Mouse (Mus musculus) urinary bladder, adult 2 months (tissue): ENCODE measurements around the gene E4f1. TPM values are rescaled to one million over a fixed set of nuclear protein-coding genes. Genes with fewer than 3 reads are reported as not detected.

Experiments used
- DNase-seq: peaks from one replicate; pipeline ENCODE4 v3.0.0; 2022; ENCODE audit warnings: low spot score
- polyA plus RNA-seq: library from polyadenylated mRNA; depleted of rRNA; stranded (reverse); fragments of >200 nt; gene quantifications from 2 replicates; pipeline ENCODE4 v1.2.3, GENCODE M21; 2012; rRNA removed

E4f1 gene
- 55.8 and 61.5 TPM in 2 replicates for polyA plus RNA-seq

- peak; percentile 99 for DNase-seq
Observed at GRCm38 (mm10) chr17:24469910-24470602, at the start of gene E4f1, which contains the start of gene Pgp. Gene E4f1 (minus strand): TSS chr17:24470313. Gene Pgp (plus strand): TSS chr17:24470392.

GRCm38 (mm10) chr17:24514270-24515257, 44.5 kb upstream of the E4f1 start:
- DNase-seq = no peak

- DNase-seq = no peak
Observed at GRCm38 (mm10) chr17:24513609-24514008, 43.5 kb upstream of the E4f1 start.

- no peak for DNase-seq
Observed at GRCm38 (mm10) chr17:24507806-24508460, 37.8 kb upstream of the E4f1 start.

GRCm38 (mm10) chr17:24507129-24507664, 37.1 kb upstream of the E4f1 start:
- no peak for DNase-seq

GRCm38 (mm10) chr17:24506332-24507070, 36.4 kb upstream of the E4f1 start:
- no peak for DNase-seq

- no peak for DNase-seq
Observed at GRCm38 (mm10) chr17:24505286-24505955, 35.3 kb upstream of the E4f1 start.

- no peak for DNase-seq
Observed at GRCm38 (mm10) chr17:24504085-24504484, 34.0 kb upstream of the E4f1 start.

- DNase-seq = no peak
Observed at GRCm38 (mm10) chr17:24502208-24502607, 32.1 kb upstream of the E4f1 start.

GRCm38 (mm10) chr17:24496026-24496425, 25.9 kb upstream of the E4f1 start:
- no peak for DNase-seq

- DNase-seq = no peak
Observed at GRCm38 (mm10) chr17:24495443-24495842, 25.3 kb upstream of the E4f1 start.

- DNase-seq = no peak
Observed at GRCm38 (mm10) chr17:24494627-24495335, 24.7 kb upstream of the E4f1 start.

- no peak for DNase-seq
Observed at GRCm38 (mm10) chr17:24490399-24490798, 20.3 kb upstream of the E4f1 start.

- DNase-seq = no peak
Observed at GRCm38 (mm10) chr17:24489265-24490030, 19.3 kb upstream of the E4f1 start.

GRCm38 (mm10) chr17:24488662-24489264, 18.6 kb upstream of the E4f1 start:
- no peak for DNase-seq

GRCm38 (mm10) chr17:24488186-24488661, 18.1 kb upstream of the E4f1 start, which contains the start of gene Caskin1:
Gene Caskin1 (plus strand): TSS chr17:24488601.
- no peak for DNase-seq

- DNase-seq = no peak
Observed at GRCm38 (mm10) chr17:24485090-24485860, 15.2 kb upstream of the E4f1 start.

- DNase-seq = no peak
Observed at GRCm38 (mm10) chr17:24483495-24483894, 13.4 kb upstream of the E4f1 start.
